Mouse (Mus musculus) R1 (cell line): Measurements from ENCODE around the gene Dpp6.

Source experiments
- DNase-seq: peaks from one replicate; pipeline ENCODE4 v3.0.0-alpha.2; 2018; ENCODE audit warnings: low read depth, low spot score

Gene Dpp6

DNA sequence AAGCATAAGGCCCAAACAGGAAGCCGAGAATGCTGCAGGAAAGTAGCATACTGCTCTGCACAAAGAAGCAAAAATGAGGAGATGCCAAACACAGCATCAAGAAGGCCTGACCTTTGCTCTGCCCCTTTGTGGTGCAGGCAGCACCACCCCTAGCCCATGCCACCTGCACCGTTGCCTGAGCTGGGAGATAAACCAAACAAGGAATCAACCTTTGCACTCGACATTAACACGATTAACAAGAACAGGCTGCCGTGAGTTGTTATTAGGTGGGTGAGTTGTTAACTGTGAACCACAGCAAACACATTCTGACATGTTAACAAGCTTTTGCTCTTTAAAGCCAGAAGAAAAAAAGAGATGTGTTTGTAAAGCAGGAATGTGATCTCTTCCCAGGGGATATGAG, 239.4 kb downstream of the Dpp6 start:
- no peak for DNase-seq

DNA sequence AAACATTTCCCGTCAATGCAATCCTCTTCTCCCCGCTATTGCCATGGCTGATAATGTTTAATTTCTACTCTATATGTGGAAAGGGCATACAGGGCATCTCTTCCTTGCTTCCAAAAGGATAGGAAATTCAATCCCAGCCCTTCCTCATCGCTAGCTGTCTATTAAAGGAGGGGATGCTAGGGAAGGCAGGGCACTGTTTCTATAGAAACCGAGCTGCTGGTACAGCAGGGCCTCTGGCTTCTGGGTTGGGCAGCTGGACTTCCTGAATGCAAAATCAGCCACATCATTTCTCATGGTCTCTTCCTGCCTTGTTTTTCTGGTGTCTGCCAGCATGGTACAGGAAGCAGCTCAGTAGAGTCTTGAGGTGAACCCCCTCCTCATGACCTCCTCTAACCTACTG, 243.1 kb downstream of the Dpp6 start:
- no peak for DNase-seq

DNA sequence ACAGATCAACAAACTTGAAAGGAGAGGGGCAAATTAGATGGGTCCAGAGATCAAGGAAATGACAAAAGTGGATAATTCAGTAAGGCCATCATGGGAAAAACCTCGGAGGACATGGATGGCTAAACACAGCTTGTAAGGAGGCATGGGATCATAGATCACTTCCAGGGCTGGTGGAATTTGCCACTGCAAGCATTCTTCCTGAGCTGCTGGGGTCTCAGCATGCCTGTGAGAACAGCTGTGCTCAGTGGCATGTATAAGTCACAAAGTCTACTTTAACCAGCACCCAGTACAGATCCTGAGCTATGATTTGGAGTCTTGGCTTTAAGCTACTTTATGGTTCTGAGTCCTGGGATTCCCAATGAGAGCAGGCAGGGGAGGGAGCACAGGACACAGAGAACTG, 246.9 kb downstream of the Dpp6 start:
- DNase-seq, result no peak

DNA sequence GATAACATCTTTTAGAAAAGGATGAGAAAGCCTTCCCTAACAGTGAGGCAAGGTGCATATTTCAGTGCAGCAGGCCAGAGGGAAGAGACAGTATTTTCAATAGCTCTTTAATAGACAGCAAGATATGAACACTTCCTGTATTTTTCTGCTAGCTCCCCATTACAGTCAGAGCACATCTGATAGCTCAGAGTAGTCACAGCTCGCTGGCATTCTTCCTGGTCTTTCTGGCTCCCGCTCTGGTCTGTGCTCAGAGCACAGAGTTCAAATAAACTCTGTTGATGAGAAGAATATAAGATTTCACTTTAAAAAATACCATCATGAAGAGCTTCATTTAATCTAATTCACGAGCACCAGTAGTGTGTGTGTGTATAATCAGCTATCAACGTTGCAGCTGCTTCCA, 249.8 kb downstream of the Dpp6 start:
- DNase-seq, result no peak

DNA sequence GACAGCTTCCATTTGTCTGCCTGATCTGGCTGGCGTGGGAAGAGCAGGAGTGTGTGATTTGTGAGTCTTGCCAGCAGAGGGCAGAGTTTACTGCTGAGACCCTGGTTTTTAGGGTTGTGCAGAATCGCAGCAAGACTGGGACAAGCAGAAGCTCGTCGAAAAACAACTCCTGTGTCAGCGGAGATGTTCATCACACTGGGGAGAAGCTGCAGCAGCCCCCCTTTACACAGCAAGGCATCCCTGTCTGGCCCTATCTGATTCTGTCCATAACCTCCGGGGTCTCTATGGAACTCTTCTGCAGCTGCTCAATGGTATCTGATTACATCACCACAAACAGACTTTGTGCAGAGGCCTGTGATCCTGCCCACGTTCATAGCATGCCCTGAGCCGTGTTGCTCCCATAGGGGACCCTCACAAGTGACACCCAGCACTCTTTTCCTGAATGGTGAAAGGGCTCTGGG, 258.2 kb downstream of the Dpp6 start:
- DNase-seq, result peak; percentile 59

DNA sequence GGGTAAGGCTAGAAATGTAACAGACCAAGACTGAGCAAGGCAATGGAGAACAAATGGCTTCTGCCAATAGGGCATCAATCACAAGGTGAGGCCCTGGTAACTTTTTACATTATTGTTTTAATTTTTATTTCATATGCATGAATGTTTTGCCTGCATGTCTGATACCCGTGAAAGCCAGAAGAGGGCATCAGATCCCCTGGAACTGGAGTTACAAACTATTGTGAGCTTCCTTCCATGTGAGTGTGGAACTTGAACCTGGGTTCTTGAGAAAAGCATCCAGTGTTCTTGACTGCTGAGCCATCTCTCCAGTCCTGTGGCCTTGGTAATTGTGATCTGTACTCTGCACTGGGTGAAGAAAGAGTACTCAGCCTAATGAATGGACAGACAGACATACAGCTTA, 259.0 kb downstream of the Dpp6 start:
- no peak for DNase-seq

DNA sequence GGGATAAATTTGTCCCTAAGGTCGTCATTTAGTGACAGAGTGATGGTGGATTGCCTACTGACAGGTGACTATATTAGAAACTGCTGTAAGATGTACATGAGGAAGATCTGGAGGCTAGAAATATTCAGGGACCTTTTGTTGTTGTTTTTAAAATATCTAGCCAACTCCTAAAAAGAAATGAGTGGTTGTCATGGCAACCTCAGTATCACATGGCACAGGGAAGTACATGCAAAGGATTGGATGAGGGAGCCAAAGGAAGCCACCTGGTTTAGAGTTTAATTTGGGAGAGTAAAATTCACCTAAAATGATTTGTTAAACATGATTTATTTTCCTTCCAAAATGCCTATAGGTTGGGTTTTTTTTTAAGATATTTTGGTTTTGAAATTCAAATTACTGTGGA, 260.8 kb downstream of the Dpp6 start:
- no peak for DNase-seq

DNA sequence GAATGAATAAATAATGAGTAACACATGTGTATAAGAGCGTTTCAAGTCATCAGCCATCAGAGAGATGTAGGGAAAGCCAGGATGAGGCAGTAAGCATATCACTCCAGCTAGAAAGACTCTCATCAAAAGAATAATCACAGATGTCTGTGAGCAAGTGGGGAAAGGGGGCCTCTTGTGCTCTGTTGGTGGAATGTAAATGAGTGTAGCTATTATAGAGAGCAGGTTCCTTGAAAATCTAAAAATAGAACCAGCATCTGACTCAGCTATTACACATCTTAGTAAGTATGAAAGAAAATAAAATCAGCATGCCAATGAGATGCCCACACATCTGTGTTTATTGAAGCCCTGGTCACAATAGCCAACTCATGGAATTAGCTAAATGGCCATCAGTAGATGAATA, 264.3 kb downstream of the Dpp6 start:
- DNase-seq, result no peak

DNA sequence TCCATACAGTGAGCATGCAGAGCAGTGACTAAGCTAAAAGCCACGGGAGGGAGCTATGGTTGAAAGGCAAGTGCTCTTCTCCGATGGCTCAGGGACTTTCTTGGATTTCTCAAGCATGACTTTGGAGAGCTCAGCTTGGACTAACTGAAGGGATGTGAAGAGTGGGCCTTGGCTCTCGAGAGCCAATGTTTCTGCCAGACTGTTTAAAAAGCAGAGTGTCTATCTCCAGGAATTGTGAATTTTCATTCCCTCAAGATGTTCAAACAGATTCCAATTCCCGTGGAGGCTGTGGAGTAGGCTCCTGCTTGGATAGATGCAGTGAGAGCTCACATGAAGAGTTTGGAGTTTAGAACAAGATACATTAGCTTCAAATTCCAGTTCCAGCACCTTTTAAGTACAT, 266.8 kb downstream of the Dpp6 start:
- DNase-seq, result no peak

DNA sequence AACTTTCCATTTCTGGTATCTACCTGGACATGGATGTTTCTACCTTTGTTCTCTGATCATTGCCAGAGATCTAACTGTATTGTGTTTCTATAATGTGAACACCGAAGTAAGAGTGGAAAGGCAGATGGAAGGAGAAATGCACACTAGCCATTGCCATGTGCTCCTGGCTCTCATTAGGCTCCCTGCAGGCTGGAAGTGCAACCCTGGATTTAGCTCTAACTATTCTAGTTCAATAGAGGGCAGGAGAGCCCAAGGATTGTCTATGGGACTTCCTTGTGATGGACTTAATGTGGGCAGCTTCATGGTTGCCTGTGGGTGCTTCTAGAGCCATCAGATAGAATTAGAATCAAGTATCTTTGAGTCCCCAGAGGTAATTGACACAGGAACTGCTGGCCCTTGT, 291.2 kb downstream of the Dpp6 start:
- DNase-seq, result no peak

DNA sequence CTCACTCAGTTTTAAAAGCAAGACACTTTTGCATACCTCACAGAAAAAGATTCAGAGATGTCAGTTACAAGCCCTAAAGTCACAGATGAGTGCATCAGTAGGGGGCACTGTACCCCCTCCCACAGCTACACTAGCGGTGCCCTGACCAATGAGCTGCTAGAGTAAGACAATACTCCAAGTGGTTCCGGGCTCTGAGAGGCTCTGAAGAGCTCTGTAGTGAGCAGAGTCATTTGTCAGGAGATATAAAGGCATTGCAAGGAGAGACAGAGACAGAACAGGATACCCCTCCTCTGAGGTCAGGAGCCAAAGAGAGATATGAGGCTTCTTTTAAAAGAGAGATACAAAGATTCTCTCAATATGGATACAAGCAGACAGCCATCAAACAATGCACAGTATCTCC, 305.5 kb downstream of the Dpp6 start:
- DNase-seq, result peak; percentile 3

DNA sequence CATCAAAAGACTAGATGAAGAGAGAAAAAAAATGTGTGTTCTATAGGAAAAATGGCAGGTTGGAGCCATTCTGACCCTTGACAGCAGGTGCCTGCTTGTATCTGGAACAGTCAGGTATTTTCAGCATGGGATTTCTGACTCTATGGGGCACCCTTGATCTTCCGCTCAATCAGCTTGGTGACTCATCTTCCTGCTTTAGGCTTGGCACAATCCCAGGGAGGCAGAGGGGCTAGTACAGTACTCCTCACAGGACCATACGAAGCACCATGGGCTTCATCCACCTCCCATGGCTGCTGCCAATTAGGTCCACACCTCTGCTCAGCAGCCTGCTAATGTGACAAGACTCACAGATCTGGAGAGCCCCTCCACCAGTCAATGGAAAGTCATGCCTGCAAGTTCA, 305.9 kb downstream of the Dpp6 start:
- no peak for DNase-seq

DNA sequence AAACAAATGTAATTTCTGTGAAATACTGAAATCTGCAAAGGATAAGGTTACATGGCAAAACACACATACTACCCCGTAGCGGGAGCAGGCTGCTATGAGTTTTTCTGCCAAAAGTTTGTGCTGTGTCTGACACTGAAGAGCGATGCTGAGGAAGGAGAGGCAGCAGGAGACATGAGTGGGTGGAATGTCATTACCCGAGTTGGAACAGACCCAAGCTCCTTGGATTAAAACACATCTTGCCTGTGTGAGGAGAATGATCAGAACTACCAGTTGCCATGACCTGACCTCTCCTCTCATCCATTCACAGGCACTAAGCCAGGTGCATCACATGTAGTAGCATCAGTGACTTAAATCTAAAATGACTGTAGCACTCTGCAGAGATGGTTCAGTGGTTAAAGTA, 309.0 kb downstream of the Dpp6 start:
- DNase-seq, result no peak

DNA sequence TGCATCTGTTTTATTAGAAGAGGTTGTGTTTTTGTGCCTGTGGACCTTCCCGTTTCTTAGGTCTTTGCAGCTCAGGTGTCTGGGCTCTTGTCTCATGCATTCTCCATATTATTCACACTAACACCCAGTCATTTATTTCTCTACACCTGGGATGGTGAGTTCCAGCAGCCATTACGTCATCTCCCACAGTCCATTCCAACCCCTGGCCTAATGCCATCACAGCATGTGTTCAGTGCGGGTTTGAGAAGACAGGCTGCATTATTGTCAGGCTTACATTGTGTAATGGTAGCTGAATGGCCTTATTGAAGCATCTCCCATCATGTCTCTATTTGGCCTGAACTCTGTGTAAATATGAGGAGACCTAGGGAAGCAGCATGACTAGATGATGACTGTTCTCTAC, 316.2 kb downstream of the Dpp6 start:
- DNase-seq, result no peak

DNA sequence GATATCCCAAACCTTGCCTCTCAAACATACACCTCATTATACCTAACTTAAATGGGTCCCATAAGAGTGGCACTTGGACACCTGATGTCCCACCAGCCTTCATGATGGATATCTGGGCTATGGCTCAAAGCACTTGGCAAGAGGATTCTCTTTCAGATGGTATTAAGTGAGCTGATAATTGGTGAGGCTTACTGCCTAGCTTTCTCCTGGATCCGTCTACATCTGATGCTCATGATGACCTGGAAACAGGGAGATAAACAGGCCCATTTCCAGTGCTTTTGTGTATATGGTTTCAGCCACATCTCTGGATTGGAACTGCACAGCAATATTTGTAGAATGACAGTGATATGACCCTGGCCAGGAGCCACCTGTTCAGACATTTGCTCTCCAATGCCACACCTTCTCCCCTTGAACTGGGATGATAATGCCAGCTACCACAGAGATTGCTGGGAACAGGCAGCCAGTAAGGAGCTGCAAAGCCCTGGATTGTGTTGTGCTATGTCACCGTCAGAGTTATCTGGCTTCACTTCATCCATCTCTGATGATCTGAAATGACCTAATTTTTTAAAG, 317.5 kb downstream of the Dpp6 start:
- DNase-seq, result no peak

DNA sequence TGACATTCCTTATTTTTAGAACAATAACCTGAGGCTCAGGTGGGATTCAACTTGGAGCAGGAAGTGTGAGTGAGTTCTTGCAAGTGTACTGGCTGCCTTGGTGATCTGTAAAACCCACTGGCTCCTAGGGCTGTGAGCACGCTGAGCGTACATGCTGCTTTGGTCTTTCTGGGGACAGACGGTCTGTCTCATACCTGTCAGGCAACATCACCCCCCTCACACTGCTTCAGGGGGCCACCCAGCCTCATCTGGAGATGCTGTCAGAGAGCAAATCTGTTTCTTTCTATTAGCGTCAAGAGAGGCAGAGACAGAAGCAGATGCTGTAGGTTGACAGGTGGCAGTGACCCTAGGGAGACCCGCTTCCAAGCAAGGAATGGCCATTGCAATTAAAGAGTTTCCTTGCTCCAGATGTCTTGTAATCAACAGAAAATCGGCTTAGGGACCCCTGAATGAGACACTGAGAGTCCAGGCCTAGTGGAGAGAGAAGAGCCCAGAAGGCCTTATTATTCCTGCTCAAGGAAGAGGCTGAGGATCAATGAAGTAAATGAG, 330.5 kb downstream of the Dpp6 start:
- DNase-seq, result no peak

DNA sequence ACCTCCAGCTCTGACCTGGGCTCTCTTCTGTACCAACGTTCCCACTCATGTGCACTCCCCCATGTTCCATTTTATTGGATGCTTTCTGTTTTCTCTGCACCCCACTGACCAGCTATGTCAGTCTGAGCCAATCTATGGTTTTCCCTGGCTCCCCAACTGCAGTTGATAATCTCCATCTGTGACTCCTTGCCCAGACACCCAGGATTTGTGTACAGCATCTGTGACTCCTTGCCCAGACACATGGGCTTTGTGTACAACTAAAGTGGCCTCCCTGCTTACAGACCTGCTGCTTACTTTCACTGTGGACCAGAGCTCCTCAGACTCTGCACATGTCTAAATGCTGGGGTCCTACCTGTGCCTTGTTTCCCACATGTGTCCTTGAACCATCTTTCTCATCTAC, 334.0 kb downstream of the Dpp6 start:
- DNase-seq, result no peak

DNA sequence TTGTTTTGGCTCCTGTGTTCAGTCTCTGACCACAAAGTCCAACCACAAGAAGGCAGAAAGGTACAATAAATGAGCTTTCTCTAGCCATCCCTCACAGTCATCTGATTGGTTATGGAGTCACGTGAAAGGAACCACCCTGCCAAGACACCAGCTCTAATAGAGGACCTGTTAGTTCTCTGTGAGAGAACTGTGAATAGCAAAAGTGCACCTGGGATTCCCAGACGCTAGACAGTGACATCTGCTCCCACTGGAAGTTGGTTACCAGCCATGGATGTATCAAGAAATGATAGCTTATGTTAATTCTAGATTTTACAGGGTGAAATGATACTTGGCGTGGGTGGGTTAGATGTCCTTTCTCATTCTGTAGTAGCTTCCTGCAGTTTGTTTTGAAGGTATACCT, 338.7 kb downstream of the Dpp6 start:
- DNase-seq, result no peak

DNA sequence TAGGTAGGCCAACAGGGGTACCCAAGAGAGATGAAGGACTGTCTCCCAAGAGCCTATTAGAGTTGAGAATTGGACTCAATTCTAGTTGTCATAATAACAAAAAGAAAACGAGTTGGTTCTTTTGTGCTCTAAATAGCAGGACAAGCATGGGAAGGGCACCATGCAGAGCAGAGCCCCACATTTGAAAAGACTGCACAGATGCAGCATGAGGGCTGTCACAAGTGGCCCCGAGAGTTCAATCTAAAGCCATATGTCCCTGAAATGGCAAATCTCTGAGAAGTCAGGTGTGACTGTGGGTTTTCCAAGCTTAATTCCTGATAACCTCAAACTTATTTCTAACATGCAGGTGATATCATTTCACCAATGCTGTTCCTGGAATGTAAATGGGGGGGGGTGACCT, 339.4 kb downstream of the Dpp6 start:
- DNase-seq, result no peak

DNA sequence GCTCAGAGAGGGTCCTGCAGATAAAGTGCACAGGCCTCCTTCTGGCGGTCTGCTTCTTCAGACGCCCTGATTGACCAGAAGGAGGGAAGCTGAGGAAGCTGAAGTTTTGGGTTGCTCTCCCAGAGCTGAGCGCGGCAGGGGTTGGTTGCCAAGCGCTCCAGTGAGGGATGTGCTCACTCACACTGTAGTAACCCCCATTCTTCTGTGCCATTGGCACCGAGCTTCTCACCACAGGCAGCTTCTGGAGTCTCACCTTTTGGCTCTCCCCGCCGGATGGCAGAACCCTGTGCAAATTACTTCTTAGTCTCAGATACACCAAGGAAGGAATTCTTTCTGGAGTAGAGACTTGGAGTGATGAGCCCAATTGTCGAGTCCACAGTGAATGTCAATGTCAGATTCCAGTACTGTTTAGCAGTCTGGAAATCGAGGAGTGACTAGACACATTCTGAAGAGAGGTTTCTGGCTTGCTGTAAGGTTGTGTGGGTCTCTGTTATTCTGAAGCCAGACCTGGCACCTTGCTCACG, 344.2 kb downstream of the Dpp6 start:
- DNase-seq, result no peak

DNA sequence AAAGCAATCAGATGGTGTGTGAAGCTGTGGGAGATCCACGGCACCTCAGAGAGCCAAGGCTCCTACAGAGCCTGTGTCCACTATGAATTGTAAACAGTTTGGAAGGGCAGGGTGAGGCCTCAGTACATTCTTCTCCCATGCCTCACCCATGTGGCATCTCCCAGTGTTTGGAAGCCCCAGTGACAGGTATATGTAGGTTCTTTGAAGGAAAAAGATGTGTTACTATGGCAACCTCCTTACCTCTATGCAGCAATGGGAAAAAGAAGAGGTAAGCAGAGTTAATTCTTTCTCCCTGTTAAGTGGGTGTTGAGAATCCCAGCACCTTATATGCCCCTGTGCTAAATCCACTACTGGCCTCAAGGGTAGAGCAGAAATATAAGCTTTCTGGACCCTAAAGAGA, 351.5 kb downstream of the Dpp6 start:
- no peak for DNase-seq

DNA sequence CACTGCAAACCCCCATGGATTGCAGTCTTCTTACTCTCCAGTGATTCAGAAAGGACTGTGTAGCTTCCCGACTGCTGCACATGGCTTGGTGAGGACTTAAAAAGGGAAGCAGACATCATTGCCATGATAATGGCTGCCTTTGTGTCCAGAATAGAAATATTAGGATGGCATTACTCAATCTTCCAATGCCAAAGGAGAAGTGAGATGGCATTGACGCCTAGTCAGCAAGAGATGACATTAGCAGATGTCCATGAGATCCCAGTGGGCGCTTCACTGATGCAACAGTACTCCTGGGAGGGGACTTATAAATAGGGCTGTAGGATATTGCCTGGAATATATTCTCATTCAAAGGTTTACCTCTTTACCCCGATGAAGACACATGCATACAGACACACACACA, 368.0 kb downstream of the Dpp6 start:
- no peak for DNase-seq

DNA sequence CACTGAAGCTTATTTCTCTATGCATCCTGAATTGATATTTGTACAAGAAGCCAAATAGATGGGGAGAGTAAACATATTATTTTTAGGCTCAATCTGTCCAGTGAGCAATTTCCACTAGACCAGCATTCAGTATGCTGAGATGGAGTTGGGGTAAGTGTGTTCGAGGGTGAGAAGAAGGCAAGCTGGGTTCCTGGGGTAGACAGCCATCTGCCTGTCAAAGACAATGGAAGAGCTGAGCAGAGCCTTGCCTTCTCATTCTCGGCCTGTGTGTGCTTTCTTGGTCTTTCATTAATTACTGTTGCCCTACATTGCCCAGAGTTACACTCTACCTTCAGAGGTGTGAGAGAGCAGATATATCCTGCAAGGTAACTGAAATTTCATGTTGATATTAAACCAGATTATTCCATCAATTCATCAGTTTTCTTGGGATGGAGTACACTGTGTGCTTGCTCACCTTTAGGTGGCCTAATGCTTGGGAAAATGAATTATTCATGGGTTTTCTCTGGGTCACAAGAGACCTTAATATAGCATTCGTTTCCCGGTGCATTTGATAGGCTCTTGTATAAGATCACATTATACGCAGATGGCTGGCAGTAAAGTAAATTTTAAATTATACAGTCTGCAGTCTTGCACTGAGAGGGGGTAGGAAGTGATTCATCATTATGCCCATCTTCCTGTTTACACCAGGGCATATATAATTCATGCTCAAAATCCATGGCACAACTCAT, 374.4 kb downstream of the Dpp6 start:
- DNase-seq, result no peak
